Mouse (Mus musculus): ENCODE results near the gene Krt15.

Gene Krt15

GRCm38 (mm10) chr11:100135731-100136130 is at the start of gene Krt15:
TSS of gene Krt15 (minus strand) at chr11:100135928.
- no peak for DNase-seq (ENCODE audit: low read depth)

GRCm38 (mm10) chr11:100181725-100182124 is 46.0 kb upstream of the Krt15 start:
- DNase-seq (ENCODE audit: low read depth): no peak

- DNase-seq (ENCODE audit: low read depth): no peak
Observed at GRCm38 (mm10) chr11:100179260-100179659, 43.5 kb upstream of the Krt15 start.

- DNase-seq (ENCODE audit: low read depth): no peak
Observed at GRCm38 (mm10) chr11:100178307-100178706, 42.6 kb upstream of the Krt15 start.

GRCm38 (mm10) chr11:100176791-100177190 is 41.1 kb upstream of the Krt15 start:
- no peak for DNase-seq (ENCODE audit: low read depth)

GRCm38 (mm10) chr11:100168765-100169762 is 33.3 kb upstream of the Krt15 start:
- DNase-seq (ENCODE audit: low read depth): peak; percentile 28

GRCm38 (mm10) chr11:100168071-100168470 is 32.3 kb upstream of the Krt15 start:
- DNase-seq (ENCODE audit: low read depth): no peak

- DNase-seq (ENCODE audit: low read depth): no peak
Observed at GRCm38 (mm10) chr11:100164392-100164791, 28.7 kb upstream of the Krt15 start.

GRCm38 (mm10) chr11:100157908-100158477 is 22.3 kb upstream of the Krt15 start:
- no peak for DNase-seq (ENCODE audit: low read depth)

GRCm38 (mm10) chr11:100157331-100157730 is 21.6 kb upstream of the Krt15 start:
- no peak for DNase-seq (ENCODE audit: low read depth)

GRCm38 (mm10) chr11:100155497-100156255 is 19.9 kb upstream of the Krt15 start:
- no peak for DNase-seq (ENCODE audit: low read depth)

GRCm38 (mm10) chr11:100148615-100149330 is 13.0 kb upstream of the Krt15 start, which contains the start of gene Krt19:
TSS of gene Krt19 (minus strand) at chr11:100148665.
- DNase-seq (ENCODE audit: low read depth): no peak

- no peak for DNase-seq (ENCODE audit: low read depth)
Observed at GRCm38 (mm10) chr11:100147566-100148353, 12.0 kb upstream of the Krt15 start.

- DNase-seq (ENCODE audit: low read depth): no peak
Observed at GRCm38 (mm10) chr11:100145858-100146560, 10.3 kb upstream of the Krt15 start.

- no peak for DNase-seq (ENCODE audit: low read depth)
Observed at GRCm38 (mm10) chr11:100145104-100145503, 9.4 kb upstream of the Krt15 start.

GRCm38 (mm10) chr11:100140966-100141365 is 5.2 kb upstream of the Krt15 start:
- DNase-seq (ENCODE audit: low read depth): no peak

GRCm38 (mm10) chr11:100139391-100139790 is 3.7 kb upstream of the Krt15 start:
- DNase-seq (ENCODE audit: low read depth): no peak

GRCm38 (mm10) chr11:100138809-100139208 is 3.1 kb upstream of the Krt15 start:
- DNase-seq (ENCODE audit: low read depth): no peak

- DNase-seq (ENCODE audit: low read depth): no peak
Observed at GRCm38 (mm10) chr11:100137693-100138092, 2.0 kb upstream of the Krt15 start.

GRCm38 (mm10) chr11:100136559-100136958 is 831 bp upstream of the Krt15 start:
- DNase-seq (ENCODE audit: low read depth): no peak
